Mouse (Mus musculus): ENCODE measurements at regions not wholly inside any gene's neighbourhood (a gene's known extent, or its start where the extent isn't known, plus 50 kb on each side); places are given as distances from the start of the nearest gene placed in this dataset.

DNA sequence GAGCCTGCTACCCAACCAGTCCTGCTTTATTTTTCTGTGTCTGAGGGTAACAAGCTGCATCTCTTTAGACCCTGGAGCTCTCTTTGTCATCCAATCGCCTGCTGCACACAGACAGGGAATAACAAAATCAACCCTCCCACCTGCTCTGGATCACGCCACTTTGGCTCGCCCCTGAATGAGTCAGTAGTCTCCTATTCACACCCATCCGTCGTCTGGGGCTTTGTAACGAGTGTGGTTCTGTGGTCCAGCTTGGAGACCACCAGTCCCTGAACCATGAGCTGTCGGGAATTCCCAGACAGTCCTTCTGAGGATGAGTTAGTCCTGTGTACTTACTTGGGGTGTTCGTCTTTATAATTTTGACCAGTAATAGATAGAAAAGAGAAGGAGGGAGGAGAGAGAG is 248.7 kb downstream of the Tgfb2 start:
- Histone ChIP-seq H3K27me3 (no peaks in the 10 kb centered on the region), H3K9ac (no peak overlapping the region), H3K27ac (replicated peaks) (no peak overlapping the region), H3K4me3 (no peak overlapping the region), H3K4me1 (replicated peaks) (no peaks in the 10 kb centered on the region), H3K9me3 (no peaks in the 10 kb centered on the region), H3K4me2 (no peak overlapping the region), H3K36me3 (no peaks in the 10 kb centered on the region)
- no peak for ATAC-seq (ENCODE audit: low read depth)
- WGBS = 81% methylated on average over 8 of the region's 8 CpGs

DNA sequence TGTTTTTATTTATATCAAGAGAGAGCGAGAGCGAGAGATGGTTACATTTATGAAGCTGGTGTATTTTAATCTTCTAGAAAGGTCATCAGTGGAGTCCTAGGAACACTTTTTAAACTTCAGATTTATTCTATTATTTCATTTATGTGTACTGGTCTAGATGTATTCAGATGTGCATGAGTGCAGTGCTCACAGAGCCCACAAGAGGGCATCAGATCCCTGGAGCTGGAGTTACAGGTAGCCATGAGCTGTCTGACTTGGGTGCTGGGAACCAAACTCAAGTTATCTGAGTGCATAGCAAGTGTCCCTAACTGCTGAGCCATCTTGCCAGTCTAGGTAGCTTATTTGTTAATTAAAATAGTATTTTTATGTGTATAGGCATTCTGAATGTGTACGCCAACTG is 249.7 kb downstream of the Tgfb2 start:
- H3K27me3 ChIP-seq = no peaks in the 10 kb centered on the region
- no peaks in the 10 kb centered on the region for H3K36me3 ChIP-seq
- no peaks in the 10 kb centered on the region for H3K9me3 ChIP-seq
- no peak for ATAC-seq (ENCODE audit: low read depth)
- WGBS = 97% methylated on average over 3 of the region's 3 CpGs
- no peak overlapping the region for H3K9ac ChIP-seq
- H3K27ac ChIP-seq (replicated peaks) = no peak overlapping the region
- no peak overlapping the region for H3K4me3 ChIP-seq
- H3K4me1 ChIP-seq (replicated peaks) = no peaks in the 10 kb centered on the region
- no peak overlapping the region for H3K4me2 ChIP-seq

DNA sequence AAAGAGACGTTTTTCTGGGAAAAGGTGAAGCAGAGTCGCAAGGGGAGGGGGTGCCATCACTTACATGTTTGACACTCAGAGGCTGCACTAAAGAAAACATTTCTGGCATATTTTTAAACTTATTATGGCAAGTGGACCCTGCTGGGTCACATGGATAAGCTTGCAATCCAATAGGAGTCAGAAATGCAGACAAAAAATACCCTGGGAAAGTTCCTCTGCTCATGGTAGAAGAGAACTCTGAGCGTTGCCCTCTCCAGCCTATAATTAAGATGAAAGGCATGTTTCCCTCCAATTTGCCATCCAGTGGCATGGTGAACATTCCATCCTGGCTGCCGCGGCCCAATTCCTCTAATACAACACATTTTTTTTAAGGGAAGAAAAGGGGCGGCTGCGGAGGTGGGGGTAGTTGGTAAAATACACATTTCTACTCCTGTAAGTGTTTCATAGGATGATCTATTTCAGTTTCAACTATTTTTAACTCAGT is 250.6 kb downstream of the Tgfb2 start:
- no peaks in the 10 kb centered on the region for H3K4me1 ChIP-seq (replicated peaks)
- no peak for ATAC-seq (ENCODE audit: low read depth)
- no peak overlapping the region for H3K27ac ChIP-seq (replicated peaks)
- no peaks in the 10 kb centered on the region for H3K36me3 ChIP-seq
- H3K27me3 ChIP-seq = no peaks in the 10 kb centered on the region
- H3K4me3 ChIP-seq = no peak overlapping the region
- WGBS = 82% methylated on average over 7 of the region's 7 CpGs
- H3K4me2 ChIP-seq = no peak overlapping the region
- no peak overlapping the region for H3K9ac ChIP-seq
- H3K9me3 ChIP-seq = no peaks in the 10 kb centered on the region

DNA sequence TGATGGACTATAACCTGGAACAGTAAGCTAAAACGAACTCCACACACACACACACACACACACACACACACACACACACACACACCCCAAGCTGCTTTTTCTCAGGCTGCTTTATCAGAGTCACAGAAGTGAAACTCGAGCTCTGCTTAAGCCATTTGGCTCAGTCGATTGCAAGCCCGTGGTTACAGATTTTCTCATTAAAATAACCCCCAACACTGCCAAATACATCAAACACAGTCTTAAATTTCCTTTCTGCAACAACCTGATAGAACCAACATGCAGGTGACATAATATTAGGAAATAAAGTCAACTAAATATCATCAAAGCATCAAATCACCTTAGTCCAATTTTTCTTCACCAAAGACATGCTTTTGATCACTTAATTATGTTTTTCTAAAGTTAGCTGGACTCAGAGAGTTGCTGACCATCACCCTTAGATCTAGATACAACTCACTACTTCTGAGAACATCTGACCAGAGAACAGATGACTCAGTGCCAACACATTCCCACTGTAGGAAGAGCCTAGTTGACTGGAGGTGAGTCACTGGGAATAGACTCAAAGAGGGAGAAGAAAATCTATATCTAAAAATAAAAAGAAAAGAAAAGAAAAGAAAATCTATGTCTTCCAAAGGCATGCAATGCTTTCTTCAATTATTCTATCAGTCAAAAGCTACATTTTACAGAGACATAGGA is 251.2 kb downstream of the Tgfb2 start:
- no peaks in the 10 kb centered on the region for H3K36me3 ChIP-seq
- H3K27me3 ChIP-seq = no peaks in the 10 kb centered on the region
- H3K4me3 ChIP-seq = no peak overlapping the region
- no peak for ATAC-seq (ENCODE audit: low read depth)
- H3K9me3 ChIP-seq = no peaks in the 10 kb centered on the region
- no peak overlapping the region for H3K9ac ChIP-seq
- H3K4me2 ChIP-seq = no peak overlapping the region
- no peaks in the 10 kb centered on the region for H3K4me1 ChIP-seq (replicated peaks)
- 59% methylated on average over 4 of the region's 4 CpGs for WGBS
- no peak overlapping the region for H3K27ac ChIP-seq (replicated peaks)

DNA sequence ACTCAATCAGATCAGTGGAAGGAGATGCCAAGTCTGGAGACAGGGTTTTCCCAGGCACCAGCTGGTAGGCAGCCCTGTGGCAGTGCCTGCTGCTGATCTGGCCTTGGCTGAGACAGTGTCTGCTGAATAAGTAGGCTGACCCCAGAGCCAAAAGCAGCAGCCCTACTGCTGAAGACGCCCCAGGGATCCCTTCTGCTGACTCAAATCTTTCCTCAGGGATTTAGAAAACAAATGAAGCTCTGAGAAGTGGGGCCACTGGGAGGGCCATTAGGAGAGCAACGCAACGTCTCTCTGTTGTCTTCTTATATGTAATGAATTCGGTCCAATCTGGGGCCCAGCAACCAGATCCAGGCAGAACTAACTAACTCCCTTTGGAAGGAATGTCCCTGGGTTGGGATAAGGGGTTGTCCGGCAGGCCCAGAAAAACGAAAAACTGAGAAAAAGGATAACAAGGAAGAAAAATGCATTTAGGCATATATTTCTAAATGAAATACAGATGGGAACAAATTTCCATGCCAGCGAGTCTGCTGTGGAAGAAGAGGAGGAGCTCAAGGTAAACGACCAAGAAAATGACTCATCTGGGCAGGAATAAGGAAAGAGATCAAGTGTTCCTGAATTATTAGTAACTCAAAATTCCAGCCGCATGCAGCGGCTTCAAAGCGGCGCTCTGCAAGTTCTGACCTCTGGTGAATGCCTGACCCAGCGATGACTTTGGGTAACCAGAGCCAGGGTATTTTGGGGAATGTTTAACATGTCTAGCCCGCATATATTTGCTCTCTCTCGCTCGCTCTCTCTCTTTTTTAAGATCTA is 256.7 kb downstream of the Tgfb2 start:
- peak; percentile 59; the same call in 1 of the 2 replicates for ATAC-seq (ENCODE audit: low read depth)
- no peak overlapping the region; the same call in 1 of the 2 replicates for H3K27ac ChIP-seq (replicated peaks)
- no peak overlapping the region for H3K9ac ChIP-seq
- H3K4me1 ChIP-seq (replicated peaks) = peaks cover 8% of the 10 kb centered on the region; the same call in 1 of the 2 replicates
- no peaks in the 10 kb centered on the region for H3K9me3 ChIP-seq
- H3K4me2 ChIP-seq = no peak overlapping the region
- H3K36me3 ChIP-seq = no peaks in the 10 kb centered on the region
- no peaks in the 10 kb centered on the region for H3K27me3 ChIP-seq
- 51% methylated on average over 16 of the region's 16 CpGs for WGBS
- H3K4me3 ChIP-seq = no peak overlapping the region

DNA sequence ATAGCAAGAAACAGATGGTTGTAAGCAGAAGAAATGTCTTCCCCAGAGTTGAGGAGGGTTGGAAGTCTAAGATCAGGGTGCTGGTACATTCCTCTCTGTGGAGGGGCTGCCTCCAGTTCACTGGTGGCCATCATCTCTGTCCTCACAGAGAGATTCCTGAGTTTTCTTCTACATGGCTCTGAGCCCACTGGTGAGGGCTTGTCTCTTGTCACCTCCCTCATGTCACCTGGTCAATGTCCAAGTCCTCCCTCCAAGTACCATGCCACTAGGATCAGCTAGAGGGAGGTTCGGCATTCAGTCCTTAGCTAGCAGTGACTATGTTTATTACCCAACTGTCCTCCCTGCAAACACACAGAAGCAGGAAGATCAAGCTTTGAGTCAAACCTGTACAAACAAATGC is 258.3 kb downstream of the Tgfb2 start:
- Histone ChIP-seq H3K4me1 (replicated peaks) (peaks cover 8% of the 10 kb centered on the region; the same call in 1 of the 2 replicates), H3K36me3 (no peaks in the 10 kb centered on the region), H3K4me2 (no peak overlapping the region), H3K9me3 (no peaks in the 10 kb centered on the region), H3K27ac (replicated peaks) (no peak overlapping the region), H3K27me3 (no peaks in the 10 kb centered on the region), H3K4me3 (no peak overlapping the region), H3K9ac (no peak overlapping the region)
- no peak for ATAC-seq (ENCODE audit: low read depth)
- 90% methylated on average over 1 of the region's 1 CpGs for WGBS

DNA sequence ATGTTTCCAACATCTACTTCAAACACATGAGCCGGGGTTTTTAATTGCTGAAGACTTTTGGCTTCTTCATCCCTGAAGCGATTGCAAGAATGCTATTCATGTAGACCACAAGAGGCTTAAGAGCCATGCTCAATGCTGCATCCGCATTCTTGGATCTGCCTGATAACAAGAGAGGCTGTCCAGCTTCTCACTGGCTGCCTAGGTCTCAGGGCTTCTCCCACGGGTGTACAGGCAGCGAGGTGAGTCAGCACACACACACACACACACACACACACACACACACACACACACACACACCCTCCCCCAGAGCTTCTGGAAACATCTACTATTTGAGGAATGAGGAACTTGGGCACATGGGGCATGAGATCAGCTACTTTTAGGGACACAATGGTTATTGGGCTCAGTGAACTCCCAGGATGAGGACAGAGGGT is 261.1 kb downstream of the Tgfb2 start:
- no peaks in the 10 kb centered on the region for H3K36me3 ChIP-seq
- H3K27ac ChIP-seq (replicated peaks) = no peak overlapping the region
- no peak overlapping the region for H3K4me3 ChIP-seq
- peaks cover 8% of the 10 kb centered on the region; the same call in 1 of the 2 replicates for H3K4me1 ChIP-seq (replicated peaks)
- 90% methylated on average over 5 of the region's 5 CpGs for WGBS
- H3K4me2 ChIP-seq = no peak overlapping the region
- ATAC-seq (ENCODE audit: low read depth) = no peak
- no peak overlapping the region for H3K9ac ChIP-seq
- no peaks in the 10 kb centered on the region for H3K9me3 ChIP-seq
- no peaks in the 10 kb centered on the region for H3K27me3 ChIP-seq

DNA sequence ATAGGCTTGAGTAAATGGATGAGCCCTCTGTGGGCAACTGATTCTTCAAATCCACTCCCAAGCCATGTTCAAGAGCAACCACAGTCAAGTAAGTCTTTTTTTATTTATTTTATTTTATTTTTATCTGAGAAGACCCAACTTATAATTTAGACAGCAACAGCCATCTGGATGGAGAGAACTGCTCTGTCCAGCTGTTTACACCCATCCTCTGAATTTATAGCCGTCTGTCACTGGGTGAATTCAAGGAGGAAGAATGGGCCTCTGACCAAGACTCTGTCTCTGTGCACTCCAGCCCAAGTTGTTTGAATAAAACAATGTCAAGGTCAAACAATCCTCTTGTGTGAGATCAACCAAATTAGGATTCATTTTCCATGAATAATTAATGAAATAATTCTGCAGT is 263.6 kb downstream of the Tgfb2 start:
- H3K4me1 ChIP-seq (replicated peaks) = no peaks in the 10 kb centered on the region
- WGBS = 80% methylated on average over 1 of the region's 1 CpGs
- H3K27ac ChIP-seq (replicated peaks) = no peak overlapping the region
- no peaks in the 10 kb centered on the region for H3K27me3 ChIP-seq
- H3K36me3 ChIP-seq = no peaks in the 10 kb centered on the region
- ATAC-seq (ENCODE audit: low read depth) = no peak
- no peak overlapping the region for H3K9ac ChIP-seq
- H3K4me2 ChIP-seq = no peak overlapping the region
- H3K4me3 ChIP-seq = no peak overlapping the region
- no peaks in the 10 kb centered on the region for H3K9me3 ChIP-seq

DNA sequence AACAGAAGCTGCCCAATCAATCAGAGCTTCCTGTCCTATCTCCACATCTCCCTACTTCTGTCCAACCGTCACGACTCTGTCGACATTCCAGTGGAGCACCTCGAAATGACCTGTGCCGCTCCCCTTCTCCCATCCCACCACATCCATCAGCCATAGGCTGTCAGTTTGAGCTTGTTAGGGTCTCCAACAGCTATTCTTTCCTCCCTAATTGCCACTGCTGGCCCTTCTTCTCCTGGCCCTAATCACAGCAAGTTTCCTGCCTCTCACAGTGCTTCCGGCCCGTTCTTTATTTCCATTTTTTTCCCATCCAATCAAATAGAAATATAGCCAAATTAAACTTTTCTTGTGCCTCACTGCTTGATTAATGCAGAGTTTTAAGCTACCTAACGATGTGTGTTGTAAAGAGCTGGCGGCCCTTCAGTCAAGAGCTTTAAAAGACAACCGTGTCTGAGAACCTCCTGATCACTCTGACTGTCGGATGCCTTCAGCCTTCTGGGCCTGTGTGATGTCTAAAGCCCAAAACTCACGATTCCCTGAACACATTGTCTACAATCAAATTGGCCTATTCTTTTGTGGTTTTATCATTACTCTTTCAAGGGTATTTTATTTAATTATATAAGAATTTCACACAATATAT is 270.3 kb downstream of the Tgfb2 start:
- no peaks in the 10 kb centered on the region for H3K27me3 ChIP-seq
- no peaks in the 10 kb centered on the region for H3K9me3 ChIP-seq
- peaks cover 17% of the 10 kb centered on the region for H3K4me1 ChIP-seq (replicated peaks)
- no peak overlapping the region for H3K4me2 ChIP-seq
- H3K27ac ChIP-seq (replicated peaks) = no peak overlapping the region
- H3K9ac ChIP-seq = no peak overlapping the region
- H3K4me3 ChIP-seq = no peak overlapping the region
- ATAC-seq (ENCODE audit: low read depth) = no peak
- 23% methylated on average over 12 of the region's 12 CpGs for WGBS
- H3K36me3 ChIP-seq = no peaks in the 10 kb centered on the region

DNA sequence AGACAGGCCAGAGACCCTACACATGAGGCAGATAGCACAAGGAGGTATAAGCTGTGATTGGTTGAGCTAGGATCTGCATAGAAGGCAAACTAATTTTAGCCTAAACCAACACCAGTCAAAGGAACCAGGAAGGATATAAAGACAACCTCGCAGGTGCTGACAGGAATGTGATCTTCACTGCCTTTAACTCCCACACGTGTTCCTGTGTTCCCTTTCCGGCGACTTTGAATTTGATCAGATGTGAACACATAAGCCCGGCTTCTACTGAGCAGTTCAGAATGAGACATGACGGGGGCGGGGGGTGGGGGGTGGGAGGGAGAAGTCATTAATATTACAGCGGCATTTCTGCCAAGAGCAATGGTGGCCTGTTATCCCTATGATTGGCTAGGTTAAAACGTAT is 271.0 kb downstream of the Tgfb2 start:
- no peak overlapping the region for H3K27ac ChIP-seq (replicated peaks)
- 60% methylated on average over 9 of the region's 9 CpGs for WGBS
- no peak overlapping the region for H3K4me2 ChIP-seq
- ATAC-seq (ENCODE audit: low read depth) = no peak
- no peaks in the 10 kb centered on the region for H3K27me3 ChIP-seq
- H3K4me1 ChIP-seq (replicated peaks) = peaks cover 17% of the 10 kb centered on the region
- no peaks in the 10 kb centered on the region for H3K36me3 ChIP-seq
- no peak overlapping the region for H3K4me3 ChIP-seq
- H3K9me3 ChIP-seq = no peaks in the 10 kb centered on the region
- H3K9ac ChIP-seq = no peak overlapping the region

DNA sequence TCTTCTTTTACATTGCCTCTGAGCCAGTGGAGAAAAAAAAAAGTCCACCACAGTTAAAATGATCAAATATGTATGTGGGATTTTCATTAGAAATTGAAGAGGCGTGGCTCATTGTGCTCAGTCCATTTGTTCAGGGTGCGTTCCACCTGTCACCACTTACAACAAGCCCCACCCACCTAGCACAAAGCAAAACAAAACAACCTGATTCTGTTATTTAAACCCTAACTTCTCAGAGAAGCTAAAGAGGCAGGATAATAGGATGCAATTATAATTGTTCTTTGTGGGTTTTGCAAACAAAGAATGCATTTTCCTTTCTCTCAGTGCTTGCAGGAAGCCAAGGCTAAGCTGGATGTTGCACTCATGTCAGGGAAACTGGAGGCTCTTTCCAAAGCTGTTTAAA is 271.8 kb downstream of the Tgfb2 start:
- no peak for ATAC-seq (ENCODE audit: low read depth)
- no peak overlapping the region for H3K27ac ChIP-seq (replicated peaks)
- H3K4me2 ChIP-seq = no peak overlapping the region

DNA sequence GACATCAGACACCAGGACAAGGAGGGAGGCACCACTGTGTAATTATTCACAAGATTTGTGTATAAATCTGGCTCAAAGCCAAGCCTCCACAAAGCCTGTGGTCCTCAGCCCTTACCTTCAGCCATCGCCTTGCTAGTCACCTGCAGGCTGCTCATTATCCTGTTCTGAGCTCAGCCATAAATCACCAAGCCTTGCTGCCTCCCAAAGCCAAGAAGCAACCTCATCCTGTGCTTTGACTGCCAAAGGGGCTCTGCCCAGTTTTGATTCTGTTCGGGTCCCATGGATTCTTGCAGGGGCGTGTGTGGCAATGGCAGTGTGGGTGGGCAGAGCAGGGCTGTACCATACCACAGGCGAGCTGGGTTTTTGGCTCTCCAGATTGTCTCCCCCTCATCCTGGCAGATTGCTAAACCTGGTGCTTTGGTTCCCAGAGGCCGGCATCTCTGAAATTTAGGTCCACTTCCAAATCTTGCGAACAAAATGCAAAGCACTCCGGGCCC is 272.6 kb downstream of the Tgfb2 start:
- ATAC-seq (ENCODE audit: low read depth) = peak; percentile 50; the same call in 1 of the 2 replicates
- Histone ChIP-seq H3K4me1 (replicated peaks) (peaks cover 17% of the 10 kb centered on the region), H3K27me3 (no peaks in the 10 kb centered on the region), H3K9me3 (no peaks in the 10 kb centered on the region), H3K4me3 (no peak overlapping the region), H3K9ac (no peak overlapping the region), H3K27ac (replicated peaks) (no peak overlapping the region), H3K36me3 (no peaks in the 10 kb centered on the region), H3K4me2 (no peak overlapping the region)
- WGBS = 66% methylated on average over 7 of the region's 7 CpGs

More for the DNA sequence above, 271.8 kb downstream of the Tgfb2 start:
- Histone ChIP-seq H3K36me3 (no peaks in the 10 kb centered on the region), H3K4me1 (replicated peaks) (peaks cover 17% of the 10 kb centered on the region), H3K4me3 (no peak overlapping the region), H3K27me3 (no peaks in the 10 kb centered on the region), H3K9ac (no peak overlapping the region), H3K9me3 (no peaks in the 10 kb centered on the region)
- 49% methylated on average over 2 of the region's 2 CpGs for WGBS

All from neural tube, embryonic 13.5 days (tissue).